Mouse (Mus musculus) stomach, postnatal 0 days (tissue): ENCODE measurements around the gene Gzmm. TPM values are rescaled to one million over a fixed set of nuclear protein-coding genes. Genes with fewer than 3 reads are reported as not detected.

Experiments
- ATAC-seq: fragments of 200-750 bp; cut with Nextera tagmentation; 2 replicates; pipeline ENCODE4 v1.8.0; 2017; ENCODE audit not compliant: low FRiP score, low TSS enrichment
- DNase-seq: peaks from one replicate; pipeline ENCODE4 v3.0.0-alpha.2; 2016; ENCODE audit warnings: low spot score
- H3K27ac ChIP-seq: fragments of 300-500 bp; sonication (generic); replicated peaks from 2 replicates; pipeline ENCODE4 v1.5.1; 2014; ENCODE audit warnings: mild to moderate bottlenecking, control low read depth
- H3K27me3 ChIP-seq: fragments of 300-500 bp; sonication (generic); 2 replicates; pipeline ENCODE4 v1.6.1; 2014; ENCODE audit warnings: low read length; ENCODE audit not compliant: control insufficient read depth, insufficient read depth
- H3K36me3 ChIP-seq: fragments of 300-500 bp; sonication (generic); 2 replicates; pipeline ENCODE4 v1.6.1; 2014; ENCODE audit warnings: low read length, mixed read lengths; ENCODE audit not compliant: control insufficient read depth, insufficient read depth
- H3K4me1 ChIP-seq: fragments of 300-500 bp; sonication (generic); replicated peaks from 2 replicates; pipeline ENCODE4 v1.6.1; 2014; ENCODE audit warnings: antibody characterized with exemption; ENCODE audit not compliant: control insufficient read depth, insufficient read depth
- H3K4me2 ChIP-seq: fragments of 300-500 bp; sonication (generic); replicated peaks from 2 replicates; pipeline ENCODE4 v1.6.1; 2014; ENCODE audit warnings: low read depth, mild to moderate bottlenecking, control low read depth, moderate library complexity
- H3K4me3 ChIP-seq: fragments of 300-500 bp; sonication (generic); 2 replicates; pipeline ENCODE4 v1.5.1; 2014; ENCODE audit warnings: low read depth, low read length, control low read depth
- H3K9ac ChIP-seq: fragments of 300-500 bp; sonication (generic); 2 replicates; pipeline ENCODE4 v1.6.1; 2014; ENCODE audit warnings: mild to moderate bottlenecking, low read length, control low read depth, mixed read lengths
- H3K9me3 ChIP-seq: fragments of 300-500 bp; sonication (generic); 2 replicates; pipeline ENCODE4 v1.6.1; 2016; ENCODE audit warnings: low read length; ENCODE audit not compliant: control insufficient read depth
- CTCF ChIP-seq: IDR thresholded peaks from 2 replicates; pipeline ENCODE4 v1.5.1; 2016; ENCODE audit warnings: antibody characterized with exemption, low read depth, mild to moderate bottlenecking, moderate library complexity
- EP300 ChIP-seq: optimal IDR thresholded peaks from 2 replicates; pipeline ENCODE3; 2016; ENCODE audit warnings: antibody characterized with exemption
- WGBS: fragments of 180-500 bp; shearing (Covaris S2); extraction: QIAGEN DNeasy Blood & Tissue Kit; methylation state at CpG from one replicate; pipeline ENCODE4 v1.1.7; 2014; 5-methylcytosine and 5-hydroxymethylcytosine counted together
- polyA plus RNA-seq: library from polyadenylated mRNA; unstranded; fragments of >200 nt; fragmentation: Nextera tagmentation; extraction: Ambion mirVana; gene quantifications from 2 replicates; pipeline ENCODE4 v1.2.1, GENCODE M21; 2015

Gene Gzmm
- polyA plus RNA-seq, 1 experiment from 2014 or later, result 0.62 TPM

DNA sequence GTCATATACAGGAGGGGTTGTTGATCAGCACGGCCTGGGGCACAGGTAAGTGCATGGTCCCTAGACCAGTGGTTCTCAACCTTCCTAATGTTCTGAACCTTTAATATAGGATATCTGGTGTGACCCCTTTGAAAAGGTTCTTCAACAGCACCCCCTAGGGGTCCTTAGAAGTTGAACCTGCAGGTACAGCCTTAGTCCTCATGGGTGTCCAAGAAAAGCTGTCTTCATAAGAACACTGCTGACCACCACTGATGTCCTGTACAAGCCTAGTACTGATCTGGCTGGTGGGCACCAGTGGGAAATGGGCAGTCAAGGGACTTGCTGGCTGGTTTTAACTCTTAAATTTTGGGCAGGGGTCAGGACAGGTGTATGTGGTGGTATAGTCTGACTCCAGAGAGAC lies 23.2 kb downstream of the Gzmm start:
- Histone ChIP-seq H3K9ac (no peak overlapping the region), H3K27me3 (peaks cover 2% of the 10 kb centered on the region; the same call in 1 of the 2 replicates), H3K4me1 (no peaks in the 10 kb centered on the region; the same call in 1 of the 2 replicates), H3K27ac (no peak overlapping the region), H3K4me2 (no peak overlapping the region), H3K4me3 (no peak overlapping the region), H3K36me3 (peaks cover 14% of the 10 kb centered on the region), H3K9me3 (no peaks in the 10 kb centered on the region)
- TF ChIP-seq EP300 (no peak), CTCF (peak; percentile 56)
- WGBS, result 80% methylated on average over 1 of the region's 1 CpGs
- no peak for DNase-seq
- ATAC-seq, result peak; percentile 4

DNA sequence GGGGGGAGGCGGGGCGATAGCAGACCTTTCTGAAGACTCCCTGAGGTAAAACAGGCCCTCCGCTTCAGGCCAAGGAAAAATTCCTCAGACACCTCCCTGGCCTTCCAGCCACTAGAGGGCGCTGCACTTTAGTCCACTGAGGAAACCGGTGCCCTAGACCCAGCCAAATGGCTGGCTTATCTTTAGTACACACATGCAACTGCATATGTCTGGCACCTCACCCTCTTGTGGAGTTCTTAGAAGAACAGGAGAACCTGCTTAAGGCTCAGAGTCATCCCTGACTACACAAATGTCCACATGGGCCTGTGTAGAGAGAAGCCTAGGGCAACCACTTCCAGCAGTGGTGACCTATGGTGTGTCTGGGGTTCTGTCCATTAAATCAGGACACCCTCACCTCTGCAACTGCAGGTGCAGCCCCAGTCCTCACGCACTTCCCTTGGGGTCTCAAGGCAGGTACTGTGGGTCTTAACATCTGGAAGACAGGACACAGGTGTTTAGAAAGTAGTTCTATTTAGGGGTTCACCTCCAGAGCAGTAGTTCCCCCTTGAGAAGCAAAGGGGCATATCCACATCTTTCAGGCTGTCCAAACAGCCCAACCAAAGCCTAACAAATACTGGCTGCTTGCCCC lies 23.8 kb downstream of the Gzmm start:
- Histone ChIP-seq H3K9me3 (no peaks in the 10 kb centered on the region), H3K4me1 (0 out of 2 replicates have a peak, but pooled peaks cover 2% of the 10 kb centered on the region), H3K36me3 (peaks cover 14% of the 10 kb centered on the region), H3K27me3 (peaks cover 6% of the 10 kb centered on the region; the same call in 1 of the 2 replicates), H3K9ac (no peak overlapping the region), H3K4me2 (no peak overlapping the region), H3K4me3 (no peak overlapping the region), H3K27ac (no peak overlapping the region)
- no peak for TF ChIP-seq EP300
- peak; percentile 85 for TF ChIP-seq CTCF
- DNase-seq (peak; percentile 92), ATAC-seq (peak; percentile 73)
- WGBS, result 20% methylated on average over 4 of the region's 6 CpGs

DNA sequence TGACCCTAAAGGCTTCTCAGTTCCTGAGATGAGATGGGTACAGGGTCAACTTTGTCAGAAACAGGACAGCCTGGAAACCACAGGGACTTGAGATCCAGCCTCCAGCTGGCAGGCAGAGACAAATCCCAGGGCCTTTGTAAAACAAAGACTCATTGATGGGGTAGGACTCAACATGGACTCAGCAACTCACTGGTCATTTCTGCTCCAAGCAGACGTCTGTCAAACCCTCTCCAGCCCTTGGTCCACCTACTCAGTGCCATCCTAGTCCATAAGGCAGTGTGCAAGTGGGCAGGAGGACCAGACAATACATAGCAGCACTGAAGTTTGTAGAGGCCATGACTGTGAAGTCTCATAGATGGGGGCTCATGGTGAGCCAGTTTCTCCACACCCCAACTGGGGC lies 24.3 kb downstream of the Gzmm start:
- H3K4me3 ChIP-seq, result no peak overlapping the region
- no peak overlapping the region for H3K27ac ChIP-seq
- no peak overlapping the region for H3K9ac ChIP-seq
- H3K4me2 ChIP-seq, result no peak overlapping the region
- DNase-seq (no peak), ATAC-seq (no peak)
- H3K9me3 ChIP-seq, result no peaks in the 10 kb centered on the region
- 0 out of 2 replicates have a peak, but pooled peaks cover 2% of the 10 kb centered on the region for H3K4me1 ChIP-seq
- peaks cover 6% of the 10 kb centered on the region; the same call in 1 of the 2 replicates for H3K27me3 ChIP-seq
- no peak for TF ChIP-seq EP300
- TF ChIP-seq CTCF, result no peak
- H3K36me3 ChIP-seq, result peaks cover 14% of the 10 kb centered on the region
- WGBS, result 18% methylated on average over 1 of the region's 1 CpGs

DNA sequence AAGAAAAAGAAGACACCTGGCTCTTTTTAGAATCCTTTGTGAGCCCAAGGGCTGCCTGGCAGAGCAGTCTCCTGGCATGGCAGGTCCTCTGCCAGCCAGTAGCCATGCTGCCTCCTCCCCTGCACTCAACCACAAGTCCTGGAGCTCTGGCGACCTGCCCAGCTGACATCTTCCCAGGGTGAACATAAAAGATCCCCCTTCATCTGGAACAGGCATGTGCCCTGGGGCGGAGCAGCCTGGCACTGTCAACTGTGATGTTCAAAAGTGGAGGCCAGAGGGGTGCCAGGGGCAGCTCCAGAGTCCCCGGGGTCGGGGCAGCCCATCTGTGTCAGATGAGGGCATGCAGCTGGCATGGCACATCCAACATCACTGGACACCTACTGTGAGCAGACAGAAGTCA lies 26.2 kb downstream of the Gzmm start:
- ATAC-seq, result no peak
- H3K4me2 ChIP-seq, result no peak overlapping the region
- TF ChIP-seq CTCF, result no peak
- TF ChIP-seq EP300, result no peak

DNA sequence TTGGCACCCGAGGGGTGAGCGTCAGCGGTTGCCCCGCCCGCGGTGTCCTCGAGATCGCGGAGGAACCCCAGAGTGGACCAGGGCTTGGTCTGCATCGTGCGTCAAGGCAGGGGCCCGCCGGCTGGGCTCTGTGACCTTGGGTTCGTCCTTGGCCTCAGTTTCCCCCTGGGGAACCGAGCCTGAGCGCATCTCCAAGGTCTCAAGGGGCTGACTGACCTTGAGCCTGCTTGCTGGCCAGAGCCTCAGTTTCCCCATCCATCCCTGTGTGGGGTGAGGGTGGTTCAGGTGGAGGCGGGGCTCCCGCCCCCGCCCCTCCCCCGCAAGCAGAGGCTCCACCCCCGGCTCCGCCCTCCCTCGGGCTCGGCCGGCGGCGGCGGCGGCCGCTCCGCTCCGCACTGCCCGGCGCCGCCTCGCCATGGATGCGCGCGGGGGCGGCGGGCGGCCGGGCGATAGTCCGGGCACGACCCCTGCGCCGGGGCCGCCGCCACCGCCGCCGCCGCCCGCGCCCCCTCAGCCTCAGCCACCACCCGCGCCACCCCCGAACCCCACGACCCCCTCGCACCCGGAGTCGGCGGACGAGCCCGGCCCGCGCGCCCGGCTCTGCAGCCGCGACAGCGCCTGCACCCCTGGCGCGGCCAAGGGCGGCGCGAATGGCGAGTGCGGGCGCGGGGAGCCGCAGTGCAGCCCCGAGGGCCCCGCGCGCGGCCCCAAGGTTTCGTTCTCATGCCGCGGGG lies 27.6 kb downstream of the Gzmm start, which contains the start of gene Hcn2:
Hcn2 (plus strand) TSS at position 381 of the 734 bp plus-strand sequence.
- no peaks in the 10 kb centered on the region for H3K9me3 ChIP-seq
- DNase-seq, result no peak
- peak; percentile 19; the same call in 1 of the 2 replicates for ATAC-seq
- no peak within 1 kb of the TSS for H3K27ac ChIP-seq
- 3% methylated on average over 43 of the region's 91 CpGs for WGBS
- H3K36me3 ChIP-seq, result no peaks in the 10 kb centered on the region; the same call in 1 of the 2 replicates
- peaks cover 6% of the 10 kb centered on the region; the same call in 1 of the 2 replicates for H3K27me3 ChIP-seq
- peak within 1 kb of the TSS; percentile 95 for H3K4me2 ChIP-seq
- H3K4me1 ChIP-seq, result 0 out of 2 replicates have a peak, but pooled peaks cover 2% of the 10 kb centered on the region
- H3K9ac ChIP-seq, result peak within 1 kb of the TSS; percentile 31; the same call in 1 of the 2 replicates
- H3K4me3 ChIP-seq, result peak within 1 kb of the TSS; percentile 56
- no peak for TF ChIP-seq CTCF
- no peak for TF ChIP-seq EP300

More for the DNA sequence above, 26.2 kb downstream of the Gzmm start:
- H3K27me3 ChIP-seq, result peaks cover 6% of the 10 kb centered on the region; the same call in 1 of the 2 replicates
- peaks cover 9% of the 10 kb centered on the region for H3K36me3 ChIP-seq
- no peak overlapping the region for H3K27ac ChIP-seq
- H3K9me3 ChIP-seq, result no peaks in the 10 kb centered on the region
- 68% methylated on average over 4 of the region's 4 CpGs for WGBS
- no peak overlapping the region for H3K4me3 ChIP-seq
- H3K9ac ChIP-seq, result no peak overlapping the region
- 0 out of 2 replicates have a peak, but pooled peaks cover 2% of the 10 kb centered on the region for H3K4me1 ChIP-seq
- no peak for DNase-seq
